Mouse (Mus musculus): ENCODE results near the gene Slc29a3. TPM values are rescaled to one million over a fixed set of nuclear protein-coding genes. Genes with fewer than 3 reads are reported as not detected.

Slc29a3 gene
- polyA plus RNA-seq, 1 experiment from 2014 or later = 4.6 TPM

DNA sequence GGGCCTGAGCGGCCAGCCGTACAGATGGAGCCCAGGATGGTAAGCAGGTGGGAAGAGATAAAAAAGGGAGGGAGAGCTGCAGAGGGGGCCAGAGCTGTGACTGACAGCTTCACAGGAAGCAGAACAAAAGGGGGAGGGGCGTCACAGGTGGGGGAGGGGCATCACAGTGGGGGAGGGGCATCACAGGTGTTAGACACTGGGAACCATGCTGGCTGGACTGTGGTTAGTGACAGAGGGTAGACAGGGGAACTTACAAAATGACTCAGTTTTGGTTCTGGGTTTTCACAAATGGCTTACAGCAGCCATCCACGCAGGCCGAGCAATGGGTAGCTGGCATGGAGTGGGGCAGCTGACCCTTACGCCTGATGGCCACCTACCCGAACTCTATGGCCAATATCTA is 11.2 kb downstream of the Slc29a3 start:
- Histone ChIP-seq H3K27me3 (ENCODE audit: control insufficient read depth, insufficient read depth, low read length) (no peaks in the 10 kb centered on the region), H3K4me3 (ENCODE audit: low read depth, low read length) (no peak overlapping the region), H3K9me3 (replicated peaks; ENCODE audit: control insufficient read depth, low read length) (no peaks in the 10 kb centered on the region), H3K27ac (ENCODE audit: low read depth, low read length) (no peak overlapping the region), H3K36me3 (ENCODE audit: control insufficient read depth, insufficient read depth, low read length) (no peaks in the 10 kb centered on the region), H3K4me2 (no peak overlapping the region), H3K9ac (ENCODE audit: low read depth, low read length) (no peak overlapping the region), H3K4me1 (ENCODE audit: control insufficient read depth, insufficient read depth, low read length) (peaks cover 3% of the 10 kb centered on the region; the same call in 1 of the 2 replicates)
- no peak for ATAC-seq (replicated peaks; ENCODE audit: insufficient number of reproducible peaks, low FRiP score, low TSS enrichment)
- 78% methylated on average over 7 of the region's 7 CpGs for WGBS (ENCODE audit: insufficient replicate concordance)

DNA sequence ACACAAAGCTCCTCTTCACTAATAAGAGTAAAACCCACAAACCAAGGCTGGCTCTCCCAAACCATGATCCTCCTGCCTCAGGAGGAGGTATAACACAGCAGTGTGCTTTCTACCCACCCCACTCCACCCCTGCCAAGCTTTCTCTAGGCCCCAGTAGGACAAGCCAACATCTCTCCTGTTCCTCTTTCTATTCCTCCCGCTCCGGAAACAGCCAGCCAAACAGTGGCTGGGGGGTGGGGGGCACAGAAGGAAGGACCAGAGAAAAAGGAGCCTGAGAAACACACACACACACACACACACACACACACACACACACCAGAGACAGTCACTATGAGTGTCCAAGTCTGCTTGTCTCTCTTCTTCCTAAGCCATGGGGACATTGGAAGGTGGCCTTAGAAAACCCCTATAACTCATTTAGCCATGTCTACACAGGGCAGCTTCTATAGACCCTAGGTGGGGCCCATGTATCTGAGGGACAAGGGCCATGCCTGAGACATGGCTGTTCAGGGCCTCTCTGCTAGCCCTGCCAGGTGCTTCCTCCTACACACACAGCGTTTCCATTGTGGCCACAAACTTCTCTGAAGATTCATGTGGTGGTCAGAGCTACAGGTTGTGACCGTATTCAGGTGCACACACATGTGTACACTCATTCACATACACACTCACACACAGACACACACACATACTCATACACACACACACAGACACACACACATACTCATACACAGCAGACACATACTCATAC is 12.8 kb downstream of the Slc29a3 start:
- H3K36me3 ChIP-seq (ENCODE audit: control insufficient read depth, insufficient read depth, low read length) = no peaks in the 10 kb centered on the region
- 86% methylated on average over 4 of the region's 4 CpGs for WGBS (ENCODE audit: insufficient replicate concordance)

DNA sequence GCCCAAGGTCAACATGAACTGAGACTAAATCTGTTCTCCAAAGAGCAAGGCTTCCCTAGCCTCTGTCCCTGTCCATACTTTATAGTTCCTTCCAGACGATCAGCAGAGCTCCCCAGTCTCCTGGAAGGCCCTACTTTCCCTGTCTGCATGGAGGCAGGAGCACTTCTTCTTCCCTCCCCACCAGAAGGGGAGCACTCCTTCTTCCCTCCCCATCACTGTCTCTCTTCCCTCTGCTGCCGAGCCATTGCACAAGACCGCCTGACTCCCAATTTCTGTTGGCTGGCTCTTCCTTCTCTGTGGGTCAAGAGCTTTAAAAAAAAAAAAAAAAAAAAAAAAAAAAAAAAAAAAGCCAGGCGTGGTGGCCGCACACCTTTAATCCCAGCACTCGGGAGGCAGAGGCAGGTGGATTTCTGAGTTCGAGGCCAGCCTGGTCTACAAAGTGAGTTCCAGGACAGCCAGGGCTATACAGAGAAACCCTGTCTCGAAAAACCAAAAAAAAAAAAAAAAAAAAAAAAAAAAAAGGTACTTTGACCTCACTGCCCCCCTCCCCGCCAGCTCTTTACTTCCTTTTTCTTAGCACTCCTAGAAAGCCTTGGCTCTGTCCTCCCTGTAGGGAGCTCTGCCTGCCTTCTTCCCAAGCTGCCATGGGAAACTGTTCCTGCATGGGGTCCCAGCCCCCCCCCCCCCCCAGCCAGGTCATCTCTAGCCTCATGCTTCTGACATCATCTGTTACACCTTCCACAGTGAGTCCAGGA is 14.5 kb downstream of the Slc29a3 start:
- H3K27ac ChIP-seq (ENCODE audit: low read depth, low read length) = no peak overlapping the region
- H3K36me3 ChIP-seq (ENCODE audit: control insufficient read depth, insufficient read depth, low read length) = no peaks in the 10 kb centered on the region
- no peak overlapping the region for H3K9ac ChIP-seq (ENCODE audit: low read depth, low read length)
- H3K9me3 ChIP-seq (replicated peaks; ENCODE audit: control insufficient read depth, low read length) = no peaks in the 10 kb centered on the region
- no peaks in the 10 kb centered on the region for H3K27me3 ChIP-seq (ENCODE audit: control insufficient read depth, insufficient read depth, low read length)
- H3K4me2 ChIP-seq = no peak overlapping the region
- WGBS (ENCODE audit: insufficient replicate concordance) = 70% methylated on average over 8 of the region's 9 CpGs
- no peak for ATAC-seq (replicated peaks; ENCODE audit: insufficient number of reproducible peaks, low FRiP score, low TSS enrichment)
- H3K4me1 ChIP-seq (ENCODE audit: control insufficient read depth, insufficient read depth, low read length) = peaks cover 3% of the 10 kb centered on the region; the same call in 1 of the 2 replicates
- H3K4me3 ChIP-seq (ENCODE audit: low read depth, low read length) = no peak overlapping the region

More for the DNA sequence above, 12.8 kb downstream of the Slc29a3 start:
- no peak for ATAC-seq (replicated peaks; ENCODE audit: insufficient number of reproducible peaks, low FRiP score, low TSS enrichment)
- Histone ChIP-seq H3K27me3 (ENCODE audit: control insufficient read depth, insufficient read depth, low read length) (no peaks in the 10 kb centered on the region), H3K4me3 (ENCODE audit: low read depth, low read length) (no peak overlapping the region), H3K4me2 (no peak overlapping the region), H3K9me3 (replicated peaks; ENCODE audit: control insufficient read depth, low read length) (no peaks in the 10 kb centered on the region), H3K27ac (ENCODE audit: low read depth, low read length) (no peak overlapping the region), H3K4me1 (ENCODE audit: control insufficient read depth, insufficient read depth, low read length) (peaks cover 3% of the 10 kb centered on the region; the same call in 1 of the 2 replicates), H3K9ac (ENCODE audit: low read depth, low read length) (no peak overlapping the region)

DNA sequence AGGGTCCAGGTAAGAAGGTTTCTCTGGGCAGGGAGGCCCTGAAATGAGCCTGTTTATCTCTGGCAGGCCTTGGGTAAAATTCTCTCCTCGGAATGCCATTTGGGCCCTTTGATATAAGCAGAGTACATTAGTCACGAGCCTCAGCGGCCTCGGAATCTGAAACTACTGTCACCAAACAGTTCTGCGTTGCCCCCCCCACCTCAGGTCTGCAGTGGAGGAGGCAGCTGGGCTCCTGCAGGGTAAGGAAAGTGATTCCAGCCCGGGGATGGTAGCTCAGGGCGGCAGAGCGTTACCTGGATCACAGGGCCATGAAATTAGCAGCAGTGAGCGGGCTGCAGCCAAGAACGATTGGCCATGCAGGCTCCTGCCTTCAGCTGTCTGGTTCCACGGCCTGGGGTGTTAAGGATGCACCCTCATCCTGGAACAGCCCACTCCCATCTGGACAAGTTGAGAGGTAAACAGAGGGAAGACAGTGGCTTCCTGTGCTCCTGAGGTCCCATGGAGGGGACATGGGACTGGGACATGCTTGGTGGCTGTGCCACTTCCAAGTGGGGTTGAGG is 15.3 kb downstream of the Slc29a3 start:
- Histone ChIP-seq H3K27me3 (ENCODE audit: control insufficient read depth, insufficient read depth, low read length) (no peaks in the 10 kb centered on the region), H3K4me1 (ENCODE audit: control insufficient read depth, insufficient read depth, low read length) (peaks cover 3% of the 10 kb centered on the region; the same call in 1 of the 2 replicates), H3K4me3 (ENCODE audit: low read depth, low read length) (no peak overlapping the region), H3K36me3 (ENCODE audit: control insufficient read depth, insufficient read depth, low read length) (no peaks in the 10 kb centered on the region), H3K4me2 (no peak overlapping the region), H3K9me3 (replicated peaks; ENCODE audit: control insufficient read depth, low read length) (no peaks in the 10 kb centered on the region), H3K27ac (ENCODE audit: low read depth, low read length) (no peak overlapping the region), H3K9ac (ENCODE audit: low read depth, low read length) (no peak overlapping the region)
- 66% methylated on average over 11 of the region's 11 CpGs for WGBS (ENCODE audit: insufficient replicate concordance)
- no peak for ATAC-seq (replicated peaks; ENCODE audit: insufficient number of reproducible peaks, low FRiP score, low TSS enrichment)

DNA sequence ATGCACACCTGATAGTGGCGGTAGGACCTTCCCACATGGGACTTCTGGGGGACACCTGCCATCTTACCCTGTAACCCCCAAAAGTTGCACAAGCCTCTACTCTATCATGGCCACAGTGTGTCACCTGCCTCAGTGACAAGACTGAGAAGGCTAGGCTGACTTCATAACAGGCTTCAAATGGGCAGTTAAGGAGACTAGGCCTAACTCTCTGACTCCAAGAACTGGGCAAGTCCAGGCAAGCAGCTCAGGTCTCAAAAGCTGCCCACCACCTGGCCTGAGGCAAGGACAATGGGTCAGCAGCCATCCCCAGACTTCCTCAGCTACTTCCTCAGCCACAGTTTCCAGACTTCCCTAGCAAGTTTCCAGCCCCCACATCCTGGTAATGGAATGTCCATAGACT is 16.9 kb downstream of the Slc29a3 start:
- H3K4me1 ChIP-seq (ENCODE audit: control insufficient read depth, insufficient read depth, low read length) = peaks cover 3% of the 10 kb centered on the region; the same call in 1 of the 2 replicates
- H3K36me3 ChIP-seq (ENCODE audit: control insufficient read depth, insufficient read depth, low read length) = no peaks in the 10 kb centered on the region
- no peak overlapping the region for H3K4me3 ChIP-seq (ENCODE audit: low read depth, low read length)
- no peaks in the 10 kb centered on the region for H3K9me3 ChIP-seq (replicated peaks; ENCODE audit: control insufficient read depth, low read length)
- H3K9ac ChIP-seq (ENCODE audit: low read depth, low read length) = no peak overlapping the region
- 95% methylated on average over 1 of the region's 1 CpGs for WGBS (ENCODE audit: insufficient replicate concordance)
- no peak overlapping the region for H3K27ac ChIP-seq (ENCODE audit: low read depth, low read length)
- ATAC-seq (replicated peaks; ENCODE audit: insufficient number of reproducible peaks, low FRiP score, low TSS enrichment) = no peak
- H3K4me2 ChIP-seq = no peak overlapping the region
- H3K27me3 ChIP-seq (ENCODE audit: control insufficient read depth, insufficient read depth, low read length) = no peaks in the 10 kb centered on the region

DNA sequence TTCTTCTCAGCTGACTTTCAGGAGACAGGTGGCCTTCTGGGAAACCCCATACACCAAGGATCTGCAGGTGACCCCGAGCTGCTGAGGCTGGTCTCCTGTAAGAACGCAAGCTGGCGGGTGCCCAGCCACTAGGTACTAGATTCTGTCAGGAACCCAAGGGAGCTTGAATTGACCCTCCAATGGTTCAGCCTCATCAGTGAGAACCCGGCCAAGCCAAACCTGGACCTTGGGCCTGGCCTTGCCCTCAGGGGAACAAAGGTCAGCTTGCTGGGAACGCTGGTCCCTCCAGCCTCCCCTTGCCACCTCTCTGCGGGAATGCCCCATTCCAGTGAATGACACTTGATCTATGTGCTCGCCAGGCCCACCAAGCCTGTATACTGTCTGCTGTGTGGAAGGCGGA is 19.1 kb downstream of the Slc29a3 start:
- H3K27me3 ChIP-seq (ENCODE audit: control insufficient read depth, insufficient read depth, low read length) = no peaks in the 10 kb centered on the region
- no peak for ATAC-seq (replicated peaks; ENCODE audit: insufficient number of reproducible peaks, low FRiP score, low TSS enrichment)
- peaks cover 3% of the 10 kb centered on the region; the same call in 1 of the 2 replicates for H3K4me1 ChIP-seq (ENCODE audit: control insufficient read depth, insufficient read depth, low read length)
- 68% methylated on average over 8 of the region's 8 CpGs for WGBS (ENCODE audit: insufficient replicate concordance)
- H3K36me3 ChIP-seq (ENCODE audit: control insufficient read depth, insufficient read depth, low read length) = 0 out of 2 replicates have a peak, but pooled peaks cover 2% of the 10 kb centered on the region
- H3K27ac ChIP-seq (ENCODE audit: low read depth, low read length) = no peak overlapping the region
- H3K4me2 ChIP-seq = no peak overlapping the region
- H3K9me3 ChIP-seq (replicated peaks; ENCODE audit: control insufficient read depth, low read length) = no peaks in the 10 kb centered on the region
- H3K4me3 ChIP-seq (ENCODE audit: low read depth, low read length) = no peak overlapping the region
- H3K9ac ChIP-seq (ENCODE audit: low read depth, low read length) = no peak overlapping the region

DNA sequence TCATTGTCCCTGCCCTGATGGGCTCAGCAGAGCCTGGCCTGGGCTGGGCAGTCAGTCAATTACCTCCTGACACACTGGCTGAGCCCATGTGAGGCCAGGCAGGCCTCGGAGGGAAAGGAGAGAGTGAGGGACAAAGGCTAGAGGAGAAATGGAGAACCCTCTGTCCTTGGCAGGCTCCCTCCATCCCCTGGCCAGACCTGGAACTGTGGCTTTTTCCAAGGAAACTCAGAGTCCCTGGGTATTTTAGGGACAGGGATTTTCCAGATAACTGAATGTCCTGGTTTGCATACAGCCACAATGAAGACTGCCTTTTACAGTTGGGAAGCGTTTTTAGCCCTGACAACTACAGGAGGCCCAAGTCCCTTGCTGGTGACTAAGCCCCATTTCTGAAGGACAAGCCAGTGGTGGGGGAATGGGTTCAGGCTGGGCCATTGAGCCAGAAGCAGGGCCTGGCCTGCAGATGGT is 20.2 kb downstream of the Slc29a3 start:
- Histone ChIP-seq H3K4me3 (ENCODE audit: low read depth, low read length) (no peak overlapping the region), H3K9ac (ENCODE audit: low read depth, low read length) (no peak overlapping the region), H3K27me3 (ENCODE audit: control insufficient read depth, insufficient read depth, low read length) (no peaks in the 10 kb centered on the region), H3K27ac (ENCODE audit: low read depth, low read length) (no peak overlapping the region), H3K9me3 (replicated peaks; ENCODE audit: control insufficient read depth, low read length) (no peaks in the 10 kb centered on the region), H3K4me2 (no peak overlapping the region), H3K36me3 (ENCODE audit: control insufficient read depth, insufficient read depth, low read length) (0 out of 2 replicates have a peak, but pooled peaks cover 2% of the 10 kb centered on the region), H3K4me1 (ENCODE audit: control insufficient read depth, insufficient read depth, low read length) (peaks cover 3% of the 10 kb centered on the region; the same call in 1 of the 2 replicates)
- ATAC-seq (replicated peaks; ENCODE audit: insufficient number of reproducible peaks, low FRiP score, low TSS enrichment) = no peak
- 40% methylated on average over 2 of the region's 2 CpGs for WGBS (ENCODE audit: insufficient replicate concordance)

DNA sequence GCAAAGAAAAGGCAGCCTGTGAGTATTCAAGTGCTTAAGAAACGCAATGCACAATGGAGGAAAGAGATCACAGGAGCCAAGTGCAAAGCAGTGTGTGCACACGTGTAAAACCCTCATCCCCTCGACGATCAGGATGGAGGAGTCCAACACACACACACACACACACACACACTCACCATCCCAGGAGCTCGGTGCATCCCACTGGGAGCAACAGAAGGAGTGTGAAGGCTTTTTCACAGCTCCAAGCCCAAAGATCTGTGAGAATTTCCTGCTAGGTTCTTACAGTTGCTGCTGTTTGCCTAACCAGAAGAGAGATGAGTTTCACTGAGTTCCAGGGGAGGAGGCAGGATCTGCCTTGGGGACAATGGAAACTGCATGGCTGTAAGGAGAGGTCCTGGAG is 20.9 kb downstream of the Slc29a3 start:
- H3K9ac ChIP-seq (ENCODE audit: low read depth, low read length) = no peak overlapping the region
- H3K9me3 ChIP-seq (replicated peaks; ENCODE audit: control insufficient read depth, low read length) = no peaks in the 10 kb centered on the region
- H3K4me1 ChIP-seq (ENCODE audit: control insufficient read depth, insufficient read depth, low read length) = no peaks in the 10 kb centered on the region
- no peak for ATAC-seq (replicated peaks; ENCODE audit: insufficient number of reproducible peaks, low FRiP score, low TSS enrichment)
- no peak overlapping the region for H3K4me3 ChIP-seq (ENCODE audit: low read depth, low read length)
- 36% methylated on average over 5 of the region's 5 CpGs for WGBS (ENCODE audit: insufficient replicate concordance)
- H3K27ac ChIP-seq (ENCODE audit: low read depth, low read length) = no peak overlapping the region
- H3K4me2 ChIP-seq = no peak overlapping the region
- H3K27me3 ChIP-seq (ENCODE audit: control insufficient read depth, insufficient read depth, low read length) = no peaks in the 10 kb centered on the region
- 0 out of 2 replicates have a peak, but pooled peaks cover 2% of the 10 kb centered on the region for H3K36me3 ChIP-seq (ENCODE audit: control insufficient read depth, insufficient read depth, low read length)

All from heart, embryonic 11.5 days (tissue).